Mouse (Mus musculus): Measurements from ENCODE around the gene Afap1l2.

The Afap1l2 gene

GRCm38 (mm10) chr19:57007781-57008710 lies at the start of gene Afap1l2:
Gene Afap1l2, minus strand, starts transcription at chr19:57008228.
- CTCF ChIA-PET, result no interaction called here

GRCm38 (mm10) chr19:57057568-57057967 lies 49.5 kb upstream of the Afap1l2 start:
- CTCF ChIA-PET, result no interaction called here

DNA sequence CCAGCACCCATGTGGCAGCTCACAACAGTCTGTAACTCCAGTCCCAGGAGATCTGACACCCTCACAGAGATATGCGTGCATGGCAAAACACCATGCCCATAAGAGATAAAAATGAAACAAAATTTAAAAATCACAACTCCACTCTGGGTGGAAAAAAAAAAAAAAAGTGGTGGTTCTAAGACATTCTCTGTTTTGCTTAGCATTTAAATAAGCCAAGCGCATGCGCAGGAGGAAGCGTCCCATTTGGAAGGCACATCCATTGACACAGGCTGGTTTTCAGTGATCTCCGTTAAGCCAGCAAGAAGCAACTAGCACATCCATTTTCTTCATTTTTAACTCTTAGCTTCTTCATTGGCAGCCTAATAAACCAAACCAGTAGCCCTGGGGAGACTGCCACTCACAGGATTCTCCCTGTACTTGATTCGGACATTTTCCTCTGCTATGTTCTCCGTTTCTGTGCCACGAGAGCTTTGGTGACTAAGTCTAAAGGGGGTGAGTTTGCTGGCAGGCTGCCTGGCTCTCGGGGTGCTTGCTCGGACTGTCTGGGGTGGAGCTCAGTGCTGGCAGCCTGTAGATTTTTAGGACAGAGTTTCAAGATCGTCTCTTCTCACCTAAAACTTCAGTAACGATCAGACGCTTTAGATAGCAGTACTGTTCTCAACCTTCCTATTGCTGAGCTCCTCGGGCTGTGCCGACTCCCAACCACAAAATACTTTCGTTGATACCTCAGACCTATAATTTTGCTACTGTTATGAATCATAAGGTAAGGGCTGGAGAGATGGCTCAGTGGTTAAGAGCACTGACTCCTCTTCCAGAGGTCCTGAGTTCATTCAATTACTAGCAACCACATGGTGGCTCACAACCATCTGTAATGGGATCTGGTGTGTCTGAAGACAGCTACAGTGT lies 47.4 kb upstream of the Afap1l2 start:
- CTCF ChIA-PET, result interaction anchor here (0.6 kb wide), 1 partner anchor 518 kb away, joined by 10 read pairs; no protein-coding TSS in a partner anchor

DNA sequence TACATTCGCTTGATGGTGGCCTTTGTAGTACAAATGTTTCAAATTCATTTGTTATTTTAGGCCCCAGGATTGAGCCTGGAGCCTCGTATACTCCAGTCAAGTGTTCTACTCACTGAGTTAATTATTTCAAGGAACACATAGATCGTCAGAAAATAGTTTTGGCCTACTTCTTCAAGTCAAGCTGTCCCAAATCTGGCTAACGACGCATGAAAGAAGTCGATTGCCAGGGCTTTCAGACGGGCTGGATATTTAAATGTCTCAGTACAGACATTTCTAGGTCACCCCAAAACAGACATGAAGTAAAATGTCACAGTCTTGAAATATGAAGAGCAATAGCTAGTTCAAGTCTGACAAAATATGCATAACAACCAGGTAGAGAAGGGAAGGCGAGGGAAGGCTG lies 44.9 kb upstream of the Afap1l2 start:
- CTCF ChIA-PET, result interaction anchor here (0.6 kb wide), 1 partner anchor 12 kb away, joined by 3 read pairs; no protein-coding TSS in a partner anchor

- CTCF ChIA-PET, result no interaction called here
These were observed 44.0 kb upstream of the Afap1l2 start for GRCm38 (mm10) chr19:57052016-57052415.

- CTCF ChIA-PET, result no interaction called here
These were observed 41.6 kb upstream of the Afap1l2 start for GRCm38 (mm10) chr19:57049592-57050090.

GRCm38 (mm10) chr19:57047671-57048320 lies 39.8 kb upstream of the Afap1l2 start:
- CTCF ChIA-PET, result no interaction called here

- CTCF ChIA-PET, result interaction anchor here (0.6 to 0.8 kb wide), 2 partner anchors 19 to 164 kb away, joined by 5 to 6 read pairs; no protein-coding TSS in a partner anchor
These were observed 31.2 kb upstream of the Afap1l2 start for GRCm38 (mm10) chr19:57039258-57039657.

- CTCF ChIA-PET, result no interaction called here
These were observed 28.8 kb upstream of the Afap1l2 start for GRCm38 (mm10) chr19:57036860-57037259.

DNA sequence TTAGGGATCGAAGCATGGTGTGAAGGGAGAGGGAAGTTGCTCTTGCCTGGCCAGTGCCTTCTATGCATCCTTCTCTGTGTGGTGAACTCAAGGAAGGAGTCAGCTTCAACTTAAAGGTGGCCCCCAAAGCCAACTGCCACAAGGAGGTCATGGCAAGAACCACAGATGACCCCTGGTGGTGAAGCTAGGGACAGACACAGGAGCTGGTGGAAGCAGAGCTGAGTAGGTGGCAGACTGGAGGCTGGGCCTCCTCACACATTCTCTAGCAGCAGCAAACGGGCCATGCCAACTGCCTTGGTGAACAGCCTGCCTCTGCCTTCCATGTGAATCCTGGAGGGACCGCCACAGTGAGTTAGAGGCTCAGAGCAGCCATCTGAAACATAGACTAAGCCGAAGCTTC lies 23.6 kb upstream of the Afap1l2 start:
- CTCF ChIA-PET, result interaction anchor here (0.6 to 0.8 kb wide), 2 partner anchors 18 to 84 kb away, joined by 5 to 12 read pairs; no protein-coding TSS in a partner anchor

DNA sequence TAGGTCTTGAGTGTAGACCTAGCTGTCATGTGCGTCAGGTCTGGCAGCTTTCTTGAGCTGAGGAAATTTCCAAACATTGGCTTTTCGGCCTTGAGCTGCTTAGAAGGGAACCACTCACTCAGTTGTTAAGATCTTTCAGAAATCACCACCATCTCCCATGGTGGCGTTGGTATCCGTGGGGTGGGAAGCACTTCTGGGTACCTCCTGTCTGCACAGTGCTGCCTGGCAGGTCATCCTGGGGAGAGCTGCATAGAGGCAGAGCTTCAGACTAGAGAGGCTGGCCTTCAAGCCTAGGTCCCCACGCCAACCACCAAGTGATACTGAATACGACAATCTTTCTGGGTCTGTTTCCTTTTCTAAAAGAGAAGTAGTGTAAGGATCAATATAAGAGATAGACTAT lies 21.4 kb upstream of the Afap1l2 start:
- CTCF ChIA-PET, result no interaction called here

DNA sequence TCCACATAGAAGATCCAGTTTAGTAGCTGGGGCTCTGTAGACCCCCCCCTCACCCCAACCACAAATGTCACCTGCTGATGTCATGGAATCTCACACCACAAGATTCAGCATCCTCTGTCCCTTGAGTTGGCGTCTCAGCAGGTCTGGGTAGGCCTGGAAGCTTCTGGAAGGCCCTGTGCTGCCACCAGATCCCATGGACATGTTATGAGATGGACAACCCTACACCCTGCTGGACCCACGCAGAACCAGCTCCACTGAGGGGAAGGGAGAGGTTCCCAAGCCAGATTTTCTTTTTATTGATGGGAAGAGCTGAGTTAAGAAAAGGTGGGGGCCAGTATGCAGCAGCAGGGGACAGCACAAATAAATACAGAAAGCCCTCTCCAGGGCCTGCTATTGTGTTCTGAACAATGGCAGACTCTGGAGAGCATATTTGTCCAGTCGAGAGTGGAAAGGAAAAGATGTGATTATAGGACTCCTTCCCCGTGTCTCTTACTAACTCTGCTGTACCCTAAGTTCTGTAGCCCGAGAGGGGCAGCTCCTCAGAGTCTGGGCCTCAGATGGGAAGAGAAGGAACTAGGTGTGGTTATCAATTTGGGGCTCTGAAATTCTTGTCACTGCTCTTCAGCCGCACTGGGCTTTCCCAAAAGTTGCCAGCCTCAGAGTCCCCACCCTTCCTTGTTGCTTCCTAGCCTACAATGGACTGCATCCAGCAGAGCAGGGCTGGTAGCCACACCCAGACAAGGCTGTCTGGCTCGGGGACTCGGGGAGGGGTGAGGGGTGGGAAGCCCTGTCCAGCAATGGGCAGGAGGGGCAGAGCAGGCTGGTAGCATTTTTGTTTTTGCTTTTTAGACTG lies 20.5 kb upstream of the Afap1l2 start:
- CTCF ChIA-PET, result no interaction called here

- CTCF ChIA-PET, result no interaction called here
These were observed 18.5 kb upstream of the Afap1l2 start for GRCm38 (mm10) chr19:57026501-57026900.

DNA sequence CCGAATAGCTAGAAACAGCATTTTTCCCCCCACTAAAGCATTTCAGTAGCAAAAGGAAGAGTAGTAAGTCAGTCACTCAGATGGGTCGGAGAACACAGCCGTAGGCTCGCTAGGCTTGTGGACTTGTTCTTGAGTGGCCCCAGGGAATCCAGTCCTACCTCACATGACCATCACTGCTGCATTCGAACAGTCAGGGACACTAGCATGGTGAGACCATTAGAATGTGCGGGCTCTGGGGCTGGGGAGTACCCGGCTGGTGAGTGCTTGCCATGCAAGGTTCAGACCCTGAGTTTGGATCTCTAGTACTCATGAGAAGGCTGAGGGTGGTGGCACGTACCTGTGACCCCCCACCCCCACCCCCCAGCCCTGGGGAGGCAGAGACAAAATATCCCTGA lies 9.8 kb upstream of the Afap1l2 start:
- CTCF ChIA-PET, result no interaction called here

- CTCF ChIA-PET, result no interaction called here
These were observed 9.2 kb upstream of the Afap1l2 start for GRCm38 (mm10) chr19:57016995-57017784.

DNA sequence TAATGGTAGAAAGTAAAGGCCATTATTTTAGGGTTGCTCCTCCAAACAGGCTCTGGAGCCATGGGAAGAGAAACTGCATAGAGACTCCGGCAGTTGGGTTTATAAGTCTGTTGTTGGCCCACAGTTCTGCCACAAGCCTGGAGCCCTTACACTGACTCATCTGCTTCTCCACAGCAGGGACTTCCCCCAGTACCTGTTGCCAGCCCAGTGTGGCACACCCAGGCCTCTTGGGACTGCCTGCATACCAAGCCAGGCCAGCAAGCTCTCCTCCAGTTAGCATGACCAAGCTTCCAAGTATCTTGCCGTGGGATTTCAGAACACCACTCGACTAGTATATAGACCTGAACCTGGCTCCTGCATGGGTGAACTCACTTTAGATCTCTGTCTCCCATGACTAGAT lies 6.8 kb upstream of the Afap1l2 start:
- CTCF ChIA-PET, result no interaction called here

DNA sequence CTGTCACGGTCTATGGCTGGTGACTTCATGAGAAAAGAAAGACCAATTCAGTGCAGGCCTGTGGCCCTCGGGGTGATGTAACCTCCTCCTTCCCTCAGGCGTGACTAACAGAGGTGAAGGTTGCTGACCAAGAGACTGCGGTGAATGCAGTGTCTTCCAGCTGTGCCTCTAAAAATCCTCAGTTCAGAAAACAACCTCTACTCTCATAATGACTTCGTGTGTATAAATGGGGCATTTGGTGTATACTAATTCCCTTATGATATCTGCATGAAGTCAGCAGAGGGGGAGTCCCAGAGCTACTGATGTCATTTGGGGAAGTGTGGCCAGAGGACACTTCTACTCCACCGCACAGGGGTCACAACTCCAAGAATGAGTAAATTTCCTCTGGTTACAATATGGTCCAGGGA lies 5.2 kb upstream of the Afap1l2 start:
- CTCF ChIA-PET, result interaction anchor here (0.5 to 0.9 kb wide), 2 partner anchors 11 to 18 kb away, joined by 4 to 5 read pairs; no protein-coding TSS in a partner anchor

GRCm38 (mm10) chr19:57012068-57012467 lies 4.0 kb upstream of the Afap1l2 start:
- CTCF ChIA-PET, result no interaction called here

- CTCF ChIA-PET, result no interaction called here
These were observed 2.0 kb upstream of the Afap1l2 start for GRCm38 (mm10) chr19:57010064-57010463.

GRCm38 (mm10) chr19:57009653-57010052 lies 1.6 kb upstream of the Afap1l2 start:
- CTCF ChIA-PET, result no interaction called here
